ENCODE assay signal across 8 mouse cellular contexts in genomic region chr15:99369391-99370171, GRCm38 (mm10). TPM values are rescaled to one million over a fixed set of nuclear protein-coding genes. Genes with fewer than 3 reads are reported as not detected.
DNase-seq lines count a peak whose midpoint lies in the region; ATAC-seq and TF ChIP-seq lines count a peak whose summit lies in the region.

No protein-coding gene starts in this region.

- H3K27ac ChIP-seq in forebrain, postnatal 0 days (ENCODE audit: low read depth, low read length), result peak overlapping the region; percentile 67
- H3K27ac ChIP-seq in intestine, embryonic 16.5 days (ENCODE audit: low read length), result peak overlapping the region; percentile 91

- peak overlapping the region; percentile 67 for H3K9ac ChIP-seq in forebrain, postnatal 0 days
- peak overlapping the region; percentile 89 for H3K9ac ChIP-seq in intestine, embryonic 16.5 days (ENCODE audit: low read depth, low read length)

- peaks cover 9% of the 10 kb centered on the region for H3K4me1 ChIP-seq in erythroblast, embryonic 14.5 days (ENCODE audit: control insufficient read depth)
- 0 out of 2 replicates have a peak, but pooled peaks cover 4% of the 10 kb centered on the region for H3K4me1 ChIP-seq in forebrain, postnatal 0 days (ENCODE audit: insufficient read depth)
- peaks cover 17% of the 10 kb centered on the region for H3K4me1 ChIP-seq in intestine, embryonic 16.5 days (ENCODE audit: control insufficient read depth, insufficient read depth, low read length)

- no peak for TF ChIP-seq CTCF in forebrain, postnatal 0 days (IDR thresholded peaks at IDR 0.05; ENCODE audit: low read depth)

- ATAC-seq in erythroblast, adult 5-6 weeks (replicated peaks; ENCODE audit: low FRiP score, poor library complexity, severe bottlenecking), result no peak
- peak; percentile 2; the same call in 1 of the 2 replicates for ATAC-seq in forebrain, postnatal 0 days
- ATAC-seq in intestine, embryonic 16.5 days, result peak; percentile 60; the same call in 1 of the 2 replicates

- peaks cover 7% of the 10 kb centered on the region for H3K9me3 ChIP-seq in erythroblast, embryonic 14.5 days (ENCODE audit: control insufficient read depth, low read length)
- no peaks in the 10 kb centered on the region for H3K9me3 ChIP-seq in forebrain, postnatal 0 days (ENCODE audit: low read length)
- no peaks in the 10 kb centered on the region for H3K9me3 ChIP-seq in intestine, embryonic 16.5 days (ENCODE audit: control insufficient read depth, low read length)

- peaks cover 50% of the 10 kb centered on the region for H3K27me3 ChIP-seq in erythroblast, embryonic 14.5 days (ENCODE audit: control insufficient read depth)
- H3K27me3 ChIP-seq in forebrain, postnatal 0 days (ENCODE audit: insufficient read depth, low read length), result no peaks in the 10 kb centered on the region
- H3K27me3 ChIP-seq in intestine, embryonic 16.5 days (replicated peaks; ENCODE audit: control insufficient read depth, insufficient read depth, low read length), result no peaks in the 10 kb centered on the region

- H3K36me3 ChIP-seq in erythroblast, embryonic 14.5 days (ENCODE audit: control insufficient read depth), result no peaks in the 10 kb centered on the region
- H3K36me3 ChIP-seq in forebrain, postnatal 0 days (ENCODE audit: insufficient read depth), result no peaks in the 10 kb centered on the region
- H3K36me3 ChIP-seq in intestine, embryonic 16.5 days (ENCODE audit: control insufficient read depth, insufficient read depth, low read length), result no peaks in the 10 kb centered on the region

- WGBS in forebrain, postnatal 0 days, result 3% methylated on average over 38 of the region's 39 CpGs
- WGBS in intestine, embryonic 16.5 days, result 2% methylated on average over 36 of the region's 39 CpGs

- DNase-seq in Muller cell, postnatal 12 days (ENCODE audit: inconsistent ontology term), result peak; percentile 52
- DNase-seq in forebrain, postnatal 0 days, result peak; percentile 47
- peak; percentile 53 for DNase-seq in lung, postnatal 14 days
- no peak for DNase-seq in layer of hippocampus, adult 9-10 months (ENCODE audit: low spot score)
- no peak for DNase-seq in left cerebral cortex, adult 11 months (ENCODE audit: low spot score)

- H3K4me3 ChIP-seq in erythroblast, embryonic 14.5 days (replicated peaks), result peak overlapping the region; percentile 59
- peak overlapping the region; percentile 66 for H3K4me3 ChIP-seq in forebrain, postnatal 0 days (ENCODE audit: low read depth, low read length)
- peak overlapping the region; percentile 85 for H3K4me3 ChIP-seq in intestine, embryonic 16.5 days (ENCODE audit: low read length)

- H3K4me2 ChIP-seq in forebrain, postnatal 0 days (ENCODE audit: low read depth), result peak overlapping the region; percentile 63
- peak overlapping the region; percentile 95 for H3K4me2 ChIP-seq in intestine, embryonic 16.5 days (ENCODE audit: low read depth, low read length)

RNA-seq across cellular contexts. Expression of gene Fmnl3, which starts 0.7 kb away (rescaled TPM):
- polyA plus RNA-seq in erythroblast, embryonic 14.5 days (2012), result 0.01 and 0.02 TPM in 2 replicates
- 1.2 and 3.6 TPM in 2 replicates for total RNA-seq in erythroblast, adult 5-6 weeks (2015; ENCODE audit: low replicate concordance)
- 3.7 and 4.5 TPM in 2 replicates for total RNA-seq in erythroblast, adult 5-6 weeks (2017; ENCODE audit: low replicate concordance)
- 11.2 and 14.2 TPM in 2 replicates for total RNA-seq in forebrain, postnatal 0 days (2014; rRNA removed)
- polyA plus RNA-seq in forebrain, postnatal 0 days (2015; fragmentation: Nextera tagmentation; extraction: Ambion mirVana), result 7.3 and 8.6 TPM in 2 replicates
- 10.6 and 10.8 TPM in 2 replicates for polyA plus RNA-seq in intestine, embryonic 16.5 days (2015; fragmentation: Nextera tagmentation; extraction: Ambion mirVana)

RNA-seq across cellular contexts. Expression of gene Tmbim6, which starts 23.1 kb away (rescaled TPM):
- polyA plus RNA-seq in erythroblast, embryonic 14.5 days (2012), result 19.1 and 27.7 TPM in 2 replicates
- total RNA-seq in erythroblast, adult 5-6 weeks (2015; ENCODE audit: low replicate concordance), result 275 and 339 TPM in 2 replicates
- 204 and 239 TPM in 2 replicates for total RNA-seq in erythroblast, adult 5-6 weeks (2017; ENCODE audit: low replicate concordance)
- 203 and 234 TPM in 2 replicates for total RNA-seq in forebrain, postnatal 0 days (2014; rRNA removed)
- 269 and 312 TPM in 2 replicates for polyA plus RNA-seq in forebrain, postnatal 0 days (2015; fragmentation: Nextera tagmentation; extraction: Ambion mirVana)
- polyA plus RNA-seq in intestine, embryonic 16.5 days (2015; fragmentation: Nextera tagmentation; extraction: Ambion mirVana), result 726 and 829 TPM in 2 replicates

Comparison
In these comparisons a context has a peak if more than half of its experiments do, and no peak if none do; other contexts are left out.
1. DNase-seq: peak in Muller cell, postnatal 12 days (single experiment), forebrain, postnatal 0 days (single experiment) and lung, postnatal 14 days (single experiment); none in layer of hippocampus, adult 9-10 months (single experiment) and left cerebral cortex, adult 11 months (single experiment).
2. Peak in every context shown above with its lines, with median percentiles within 50 percentile points of each other: H3K4me3 ChIP-seq.